9 mouse cellular contexts compared by ENCODE assay signal in the genomic region with DNA sequence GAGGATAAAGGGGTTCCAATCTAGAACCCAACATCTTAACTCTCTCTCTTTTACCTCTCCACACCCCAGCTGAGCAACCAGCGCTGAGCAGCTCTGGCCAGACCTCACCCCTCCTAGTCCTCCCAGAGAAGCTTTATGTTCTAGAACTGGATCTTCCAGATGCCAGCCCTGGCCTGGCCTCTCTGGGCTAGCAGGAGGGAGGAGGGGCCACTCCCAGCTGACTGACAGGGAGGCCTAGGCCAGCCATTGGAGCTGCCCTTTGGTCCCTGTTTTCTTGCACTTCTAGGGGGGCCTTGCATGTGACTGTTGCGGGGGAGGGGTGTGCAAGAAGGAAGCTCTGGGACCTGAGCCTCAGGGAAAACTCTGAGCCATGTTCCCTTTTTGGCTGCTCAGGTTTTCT. TPM values are rescaled to one million over a fixed set of nuclear protein-coding genes. Genes with fewer than 3 reads are reported as not detected.
DNase-seq lines count a peak whose midpoint lies in the region; ATAC-seq lines count a peak whose summit lies in the region.
"Had no signal": no experiment of that assay in that cellular context is flagged by ENCODE, and none has a peak within 500 bp of the region (broad histone marks: within the 10 kb centered on the region; RNA-seq: fewer than 3 reads in every experiment).

No protein-coding gene starts in this region.

- no peak for ATAC-seq in midbrain, embryonic 11.5 days (ENCODE audit: low FRiP score)

- H3K4me2 ChIP-seq in midbrain, embryonic 11.5 days: no peak overlapping the region
- H3K4me2 ChIP-seq: heart, embryonic 15.5 days had no signal

- no peaks in the 10 kb centered on the region for H3K36me3 ChIP-seq in midbrain, embryonic 10.5 days
- H3K36me3 ChIP-seq in midbrain, embryonic 11.5 days (ENCODE audit: control insufficient read depth, insufficient read depth, low read length): no peaks in the 10 kb centered on the region
- H3K36me3 ChIP-seq: heart, embryonic 15.5 days had no signal

- H3K9ac ChIP-seq in midbrain, embryonic 11.5 days (ENCODE audit: low read length): no peak overlapping the region
- H3K9ac ChIP-seq: heart, embryonic 15.5 days had no signal

- peaks cover 72% of the 10 kb centered on the region for H3K27me3 ChIP-seq in midbrain, embryonic 10.5 days (ENCODE audit: low read depth, poor library complexity, severe bottlenecking)
- H3K27me3 ChIP-seq in midbrain, embryonic 11.5 days (ENCODE audit: control insufficient read depth, insufficient read depth, low read length): peaks cover 4% of the 10 kb centered on the region; the same call in 1 of the 2 replicates

- no peak for DNase-seq in midbrain, embryonic 10.5 days (ENCODE audit: low spot score)
- DNase-seq in midbrain, embryonic 11.5 days (ENCODE audit: low spot score, missing footprints): no peak
- peak; percentile 77 for DNase-seq in kidney, adult 18-20 months
- DNase-seq in kidney, postnatal 4 days: peak; percentile 56 to 74
- DNase-seq in yolk sac, embryonic 10.5 days (ENCODE audit: low spot score): peak; percentile 48
- no peak for DNase-seq in right cerebral cortex, postnatal 4 days
- no peak for DNase-seq in thymus, postnatal 4 days
- DNase-seq: embryo, embryonic 11 days had no signal

- peaks cover 4% of the 10 kb centered on the region for H3K4me1 ChIP-seq in midbrain, embryonic 10.5 days
- H3K4me1 ChIP-seq in midbrain, embryonic 11.5 days (ENCODE audit: control insufficient read depth, insufficient read depth, low read length): peaks cover 1% of the 10 kb centered on the region; the same call in 1 of the 2 replicates

- H3K9me3 ChIP-seq in midbrain, embryonic 10.5 days (replicated peaks): no peaks in the 10 kb centered on the region
- H3K9me3 ChIP-seq in midbrain, embryonic 11.5 days (ENCODE audit: control insufficient read depth, low read length): no peaks in the 10 kb centered on the region
- H3K9me3 ChIP-seq: heart, embryonic 15.5 days had no signal

- no peak overlapping the region for H3K4me3 ChIP-seq in midbrain, embryonic 10.5 days
- no peak overlapping the region for H3K4me3 ChIP-seq in midbrain, embryonic 11.5 days (ENCODE audit: low read depth, low read length)
- H3K4me3 ChIP-seq: heart, embryonic 15.5 days had no signal

- WGBS in midbrain, embryonic 10.5 days: 75% methylated on average over 2 of the region's 2 CpGs
- 77% methylated on average over 2 of the region's 2 CpGs for WGBS in midbrain, embryonic 11.5 days

- 0 out of 2 replicates have a peak overlapping the region, but pooled peaks have one; percentile 7 for H3K27ac ChIP-seq in midbrain, embryonic 10.5 days (replicated peaks)
- no peak overlapping the region for H3K27ac ChIP-seq in midbrain, embryonic 11.5 days (ENCODE audit: low read depth, low read length)
- H3K27ac ChIP-seq: heart, embryonic 15.5 days had no signal

RNA-seq across cellular contexts. Expression of a gene that starts 2.1 kb away (rescaled TPM):
- 7.9 and 9.5 TPM in 2 replicates for polyA plus RNA-seq in midbrain, embryonic 10.5 days (2016; fragmentation: Nextera tagmentation; extraction: Ambion mirVana)
- polyA plus RNA-seq in midbrain, embryonic 11.5 days (2014; fragmentation: Nextera tagmentation; extraction: Ambion mirVana): 14.6 and 16.6 TPM in 2 replicates

RNA-seq across cellular contexts. Expression of a gene that starts 34.4 kb away (rescaled TPM):
- polyA plus RNA-seq in midbrain, embryonic 10.5 days (2016; fragmentation: Nextera tagmentation; extraction: Ambion mirVana): 2.7 and 5.2 TPM in 2 replicates
- polyA plus RNA-seq in midbrain, embryonic 11.5 days (2014; fragmentation: Nextera tagmentation; extraction: Ambion mirVana): 18.4 and 19.8 TPM in 2 replicates

RNA-seq across cellular contexts. Expression of a gene that starts 43.5 kb away (rescaled TPM):
- 0.51 and 0.71 TPM in 2 replicates for polyA plus RNA-seq in midbrain, embryonic 10.5 days (2016; fragmentation: Nextera tagmentation; extraction: Ambion mirVana)
- polyA plus RNA-seq in midbrain, embryonic 11.5 days (2014; fragmentation: Nextera tagmentation; extraction: Ambion mirVana): 0.90 and 1.4 TPM in 2 replicates
- polyA plus RNA-seq: heart, embryonic 15.5 days had no signal

Comparison
In these comparisons a context has a peak if more than half of its experiments do, and no peak if none do; other contexts are left out.
1. DNase-seq: peak in kidney, adult 18-20 months (single experiment), kidney, postnatal 4 days (2 of 2) and yolk sac, embryonic 10.5 days (single experiment); none in midbrain, embryonic 10.5 days (single experiment), midbrain, embryonic 11.5 days (single experiment), right cerebral cortex, postnatal 4 days (single experiment) and thymus, postnatal 4 days (single experiment).